Mouse (Mus musculus): ENCODE measurements around the gene Foxj3. TPM values are rescaled to one million over a fixed set of nuclear protein-coding genes. Genes with fewer than 3 reads are reported as not detected.
"Not testable (repeated sequence)": the region's sequence is repeated elsewhere in the genome, so short reads cannot be mapped to it uniquely, and the experiment has no call there.

Gene Foxj3
- polyA plus RNA-seq, 1 experiment = 19.1 TPM

DNA sequence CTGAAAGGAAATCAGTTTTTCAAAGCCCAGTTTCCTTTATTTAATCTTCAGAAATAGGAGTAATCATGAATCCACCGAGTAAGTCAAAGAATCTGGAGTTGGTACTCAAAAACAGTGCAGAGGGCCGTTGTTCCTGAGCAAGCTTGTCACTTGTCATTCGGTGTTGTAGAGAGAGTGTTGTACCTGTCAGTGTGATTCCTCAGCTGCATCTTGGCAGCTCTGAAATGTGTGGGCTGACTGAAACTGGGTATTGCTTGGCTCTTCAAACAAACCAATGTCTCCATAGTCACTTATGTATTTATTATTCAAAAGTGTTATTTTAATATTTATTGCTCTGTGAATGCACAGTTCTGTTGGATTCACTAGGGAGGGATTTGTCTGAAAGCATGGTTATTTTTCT lies 90.1 kb downstream of the Foxj3 start:
- TF ChIP-seq CTCF (conservative IDR thresholded peaks at IDR 0.05; ENCODE audit: insufficient read depth, insufficient read length, low read depth, low read length) = no peak
- no peak for TF ChIP-seq POLR2A (IDR thresholded peaks at IDR 0.05; ENCODE audit: low read depth, low read length)
- H3K4me1 ChIP-seq (ENCODE audit: control insufficient read depth, insufficient read depth, low read length) = peaks cover 16% of the 10 kb centered on the region
- DNase-seq = no peak
- H3K4me3 ChIP-seq (ENCODE audit: insufficient read depth, low read depth, low read length) = no peak overlapping the region
- no peak overlapping the region for H3K27ac ChIP-seq (ENCODE audit: insufficient read depth, low read depth, low read length)
- peaks cover 1% of the 10 kb centered on the region; the same call in 1 of the 2 replicates for H3K36me3 ChIP-seq (ENCODE audit: control insufficient read depth, insufficient read depth, low read length)
- WGBS = 80% methylated on average over 3 of the region's 3 CpGs
- no peaks in the 10 kb centered on the region for H3K27me3 ChIP-seq (replicated peaks; ENCODE audit: control insufficient read depth, insufficient read depth, low read length)

DNA sequence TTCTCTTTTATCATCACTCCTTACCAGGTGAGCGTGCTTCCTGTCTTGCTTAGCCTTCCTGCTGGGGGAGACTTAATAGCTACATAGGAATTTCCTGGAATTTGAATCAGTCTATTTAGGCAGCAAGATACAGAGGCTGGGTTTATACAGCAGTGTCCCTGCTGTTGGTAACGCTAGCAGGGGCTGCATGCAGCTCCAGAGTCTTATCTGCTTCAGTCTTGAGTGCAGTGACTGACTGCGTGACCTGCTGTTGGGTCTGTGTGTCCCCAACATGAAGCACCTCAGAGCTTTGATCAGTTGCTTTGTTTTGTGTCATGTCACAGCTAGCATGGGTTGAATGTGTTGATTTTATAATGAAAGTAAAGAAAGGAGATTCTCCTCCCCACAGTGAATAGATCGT lies 90.5 kb downstream of the Foxj3 start:
- Histone ChIP-seq H3K4me1 (ENCODE audit: control insufficient read depth, insufficient read depth, low read length) (peaks cover 16% of the 10 kb centered on the region), H3K36me3 (ENCODE audit: control insufficient read depth, insufficient read depth, low read length) (peaks cover 1% of the 10 kb centered on the region; the same call in 1 of the 2 replicates), H3K27ac (ENCODE audit: insufficient read depth, low read depth, low read length) (no peak overlapping the region), H3K4me3 (ENCODE audit: insufficient read depth, low read depth, low read length) (no peak overlapping the region), H3K27me3 (replicated peaks; ENCODE audit: control insufficient read depth, insufficient read depth, low read length) (no peaks in the 10 kb centered on the region)
- TF ChIP-seq CTCF (conservative IDR thresholded peaks at IDR 0.05; ENCODE audit: insufficient read depth, insufficient read length, low read depth, low read length) = no peak
- no peak for TF ChIP-seq POLR2A (IDR thresholded peaks at IDR 0.05; ENCODE audit: low read depth, low read length)
- DNase-seq = no peak
- WGBS = 80% methylated on average over 4 of the region's 4 CpGs

DNA sequence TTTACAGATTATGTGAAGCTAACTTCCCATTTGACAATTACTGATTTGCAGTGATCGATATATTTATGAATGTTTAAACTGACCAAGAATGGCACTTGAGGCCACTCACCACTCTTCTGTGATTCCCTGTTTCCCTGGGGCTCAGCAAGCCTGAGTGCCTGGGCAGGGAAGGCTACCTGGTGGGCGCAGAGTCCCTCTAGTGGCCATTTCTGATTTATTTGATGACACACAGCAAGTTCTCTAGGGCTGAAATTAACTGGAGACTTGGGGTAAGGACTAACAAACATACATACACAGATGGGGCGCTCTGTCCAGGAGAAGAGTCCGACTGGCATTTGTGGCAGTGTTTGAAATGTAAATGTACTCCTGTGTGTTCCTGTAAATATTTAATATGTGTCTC lies 91.6 kb downstream of the Foxj3 start:
- H3K4me1 ChIP-seq (ENCODE audit: control insufficient read depth, insufficient read depth, low read length); H3K27ac ChIP-seq (ENCODE audit: insufficient read depth, low read depth, low read length); H3K36me3 ChIP-seq (ENCODE audit: control insufficient read depth, insufficient read depth, low read length); H3K27me3 ChIP-seq (replicated peaks; ENCODE audit: control insufficient read depth, insufficient read depth, low read length); DNase-seq; H3K4me3 ChIP-seq (ENCODE audit: insufficient read depth, low read depth, low read length): not testable (repeated sequence)
- 62% methylated on average over 4 of the region's 4 CpGs for WGBS

DNA sequence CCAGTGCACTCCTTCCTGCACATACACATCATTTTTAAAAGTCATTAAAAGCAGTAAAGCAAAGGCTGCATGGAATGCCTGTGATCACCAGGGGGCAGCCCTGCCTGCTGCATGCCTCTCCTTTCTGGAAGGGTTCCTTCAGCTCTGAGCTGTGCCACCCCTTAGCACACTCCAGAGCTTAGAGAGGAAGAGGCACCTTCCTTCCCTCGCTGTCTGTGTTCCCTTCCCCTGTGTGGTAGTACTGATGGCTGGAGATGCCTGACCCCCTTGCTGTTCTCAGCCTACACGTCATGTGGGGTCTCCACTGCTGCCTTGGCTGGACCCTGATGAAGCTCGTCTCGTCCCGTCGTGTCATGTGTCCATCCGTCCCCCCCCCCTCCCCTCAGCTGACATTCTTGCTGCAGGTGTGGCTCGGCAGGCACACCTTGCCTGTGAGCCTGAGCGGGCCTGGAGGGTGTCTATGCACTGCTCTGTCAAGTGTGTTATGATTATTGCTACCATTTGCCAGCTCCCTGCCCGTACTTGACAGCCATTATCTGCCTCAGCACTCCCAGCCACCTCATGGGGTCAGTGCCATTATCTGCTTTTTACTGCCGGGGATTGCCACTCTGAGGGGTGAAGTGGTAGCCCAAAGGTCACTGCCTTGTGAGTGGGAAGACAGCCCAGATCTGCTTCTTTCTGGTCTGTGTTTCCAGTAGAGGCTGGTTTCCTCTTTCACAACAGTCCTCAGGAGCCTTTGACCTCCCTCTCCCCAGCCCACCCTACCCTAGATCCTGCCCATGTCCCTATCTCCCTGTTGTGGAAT lies 94.5 kb downstream of the Foxj3 start:
- H3K4me1 ChIP-seq (ENCODE audit: control insufficient read depth, insufficient read depth, low read length) = peaks cover 6% of the 10 kb centered on the region
- H3K36me3 ChIP-seq (ENCODE audit: control insufficient read depth, insufficient read depth, low read length) = no peaks in the 10 kb centered on the region
- no peak overlapping the region for H3K4me3 ChIP-seq (ENCODE audit: insufficient read depth, low read depth, low read length)
- WGBS = 28% methylated on average over 11 of the region's 11 CpGs
- no peak for TF ChIP-seq POLR2A (IDR thresholded peaks at IDR 0.05; ENCODE audit: low read depth, low read length)
- peak; percentile 81 for TF ChIP-seq CTCF (conservative IDR thresholded peaks at IDR 0.05; ENCODE audit: insufficient read depth, insufficient read length, low read depth, low read length)
- H3K27me3 ChIP-seq (replicated peaks; ENCODE audit: control insufficient read depth, insufficient read depth, low read length) = no peaks in the 10 kb centered on the region
- DNase-seq = peak; percentile 58
- H3K27ac ChIP-seq (ENCODE audit: insufficient read depth, low read depth, low read length) = no peak overlapping the region; the same call in 1 of the 2 replicates

DNA sequence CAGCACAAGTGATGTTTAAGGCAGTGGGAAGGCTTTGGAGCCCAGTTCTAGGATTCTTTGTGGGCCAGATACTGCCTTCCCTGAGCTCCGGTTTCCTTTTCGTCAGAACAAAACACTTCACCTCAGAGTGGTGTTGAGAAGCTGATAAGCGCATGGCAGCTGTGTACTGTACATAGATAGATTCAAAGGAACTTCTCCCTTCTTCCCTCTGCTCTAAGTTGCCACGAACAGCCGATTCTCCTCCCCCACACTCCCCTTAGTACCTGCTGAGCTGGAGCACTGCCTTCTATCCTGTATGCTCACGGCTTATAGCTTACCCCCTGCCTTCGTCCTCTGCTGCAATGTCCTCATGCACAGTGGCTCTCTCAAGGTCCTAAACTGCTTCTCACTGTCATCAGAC lies 95.9 kb downstream of the Foxj3 start:
- Histone ChIP-seq H3K27ac (ENCODE audit: insufficient read depth, low read depth, low read length) (no peak overlapping the region), H3K27me3 (replicated peaks; ENCODE audit: control insufficient read depth, insufficient read depth, low read length) (no peaks in the 10 kb centered on the region), H3K4me3 (ENCODE audit: insufficient read depth, low read depth, low read length) (no peak overlapping the region), H3K4me1 (ENCODE audit: control insufficient read depth, insufficient read depth, low read length) (peaks cover 6% of the 10 kb centered on the region), H3K36me3 (ENCODE audit: control insufficient read depth, insufficient read depth, low read length) (no peaks in the 10 kb centered on the region)
- 78% methylated on average over 7 of the region's 7 CpGs for WGBS
- no peak for TF ChIP-seq POLR2A (IDR thresholded peaks at IDR 0.05; ENCODE audit: low read depth, low read length)
- TF ChIP-seq CTCF (conservative IDR thresholded peaks at IDR 0.05; ENCODE audit: insufficient read depth, insufficient read length, low read depth, low read length) = no peak
- DNase-seq = no peak

DNA sequence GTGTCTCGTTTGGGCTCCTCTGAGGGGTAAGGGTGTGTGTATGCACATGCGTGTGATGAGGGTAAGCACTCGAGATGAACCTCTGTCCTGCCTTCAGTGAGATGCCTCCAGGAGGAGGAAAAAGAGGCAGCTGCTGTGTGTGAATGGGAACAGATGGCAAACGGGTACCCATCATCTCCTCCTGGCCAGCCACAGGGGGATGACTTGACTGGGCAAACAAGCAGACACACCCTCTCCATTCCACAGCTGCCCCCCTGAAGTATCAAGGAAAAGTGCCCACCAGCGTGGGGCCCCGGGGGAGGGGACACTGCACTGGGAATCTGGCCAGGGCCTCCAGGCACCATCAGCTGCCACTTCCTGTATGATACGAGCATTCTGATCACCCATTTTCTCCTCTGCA lies 96.5 kb downstream of the Foxj3 start:
- no peak for TF ChIP-seq POLR2A (IDR thresholded peaks at IDR 0.05; ENCODE audit: low read depth, low read length)
- no peaks in the 10 kb centered on the region for H3K27me3 ChIP-seq (replicated peaks; ENCODE audit: control insufficient read depth, insufficient read depth, low read length)
- 63% methylated on average over 7 of the region's 7 CpGs for WGBS
- H3K36me3 ChIP-seq (ENCODE audit: control insufficient read depth, insufficient read depth, low read length) = no peaks in the 10 kb centered on the region
- no peak for DNase-seq
- H3K4me3 ChIP-seq (ENCODE audit: insufficient read depth, low read depth, low read length) = no peak overlapping the region
- H3K27ac ChIP-seq (ENCODE audit: insufficient read depth, low read depth, low read length) = no peak overlapping the region
- peaks cover 6% of the 10 kb centered on the region for H3K4me1 ChIP-seq (ENCODE audit: control insufficient read depth, insufficient read depth, low read length)

DNA sequence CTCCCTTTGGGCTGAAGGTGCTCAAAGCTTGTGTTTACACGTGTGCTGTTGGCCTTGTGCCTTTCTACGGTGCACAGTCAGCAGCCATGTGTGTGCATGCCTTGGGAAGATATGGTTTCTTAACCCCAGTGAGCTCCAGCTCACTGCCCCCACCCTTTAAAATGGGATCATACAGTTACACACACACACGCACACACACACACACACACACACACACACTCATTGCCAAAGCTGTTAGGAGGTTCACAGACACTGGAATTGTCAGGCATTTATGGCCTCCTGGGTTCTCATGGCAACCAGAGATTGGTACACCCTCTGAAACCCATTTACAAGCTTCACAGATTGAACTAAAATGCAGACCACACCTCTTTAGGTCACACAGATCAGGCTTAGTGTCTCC lies 97.1 kb downstream of the Foxj3 start:
- TF ChIP-seq CTCF (conservative IDR thresholded peaks at IDR 0.05; ENCODE audit: insufficient read depth, insufficient read length, low read depth, low read length) (no peak), POLR2A (IDR thresholded peaks at IDR 0.05; ENCODE audit: low read depth, low read length) (no peak)
- no peak overlapping the region for H3K27ac ChIP-seq (ENCODE audit: insufficient read depth, low read depth, low read length)
- no peaks in the 10 kb centered on the region for H3K27me3 ChIP-seq (replicated peaks; ENCODE audit: control insufficient read depth, insufficient read depth, low read length)
- WGBS = 71% methylated on average over 3 of the region's 3 CpGs
- no peak for DNase-seq
- no peaks in the 10 kb centered on the region for H3K36me3 ChIP-seq (ENCODE audit: control insufficient read depth, insufficient read depth, low read length)
- H3K4me3 ChIP-seq (ENCODE audit: insufficient read depth, low read depth, low read length) = no peak overlapping the region
- peaks cover 6% of the 10 kb centered on the region for H3K4me1 ChIP-seq (ENCODE audit: control insufficient read depth, insufficient read depth, low read length)

Data from kidney, adult 2 months (tissue).